Mouse (Mus musculus) liver, embryonic 13.5 days (tissue): ENCODE data around the gene Ror1. TPM values are rescaled to one million over a fixed set of nuclear protein-coding genes. Genes with fewer than 3 reads are reported as not detected.

Experiments
- ATAC-seq: fragments of 200-750 bp; cut with Nextera tagmentation; 2 replicates; pipeline ENCODE4 v1.8.0; 2017; ENCODE audit warnings: low read depth, mild to moderate bottlenecking, moderate number of reproducible peaks, moderate library complexity
- DNase-seq: peaks from one replicate; pipeline ENCODE4 v3.0.0; 2022
- H3K27ac ChIP-seq: fragments of 300-500 bp; sonication (generic); 2 replicates; pipeline ENCODE4 v1.5.1; 2015; ENCODE audit warnings: moderate library complexity, mild to moderate bottlenecking, inconsistent platforms
- H3K27me3 ChIP-seq: fragments of 300-500 bp; sonication (generic); 2 replicates; pipeline ENCODE4 v1.6.1; 2015; ENCODE audit warnings: mild to moderate bottlenecking, inconsistent platforms
- H3K36me3 ChIP-seq: fragments of 300-500 bp; sonication (generic); 2 replicates; pipeline ENCODE4 v1.6.1; 2015; ENCODE audit warnings: mild to moderate bottlenecking, inconsistent platforms
- H3K4me1 ChIP-seq: fragments of 300-500 bp; sonication (generic); replicated peaks from 2 replicates; pipeline ENCODE4 v1.6.1; 2015; ENCODE audit warnings: inconsistent platforms
- H3K4me2 ChIP-seq: fragments of 300-500 bp; sonication (generic); 2 replicates; pipeline ENCODE4 v1.6.1; 2015; ENCODE audit warnings: inconsistent platforms, mild to moderate bottlenecking, moderate library complexity
- H3K4me3 ChIP-seq: fragments of 300-500 bp; sonication (generic); replicated peaks from 2 replicates; pipeline ENCODE4 v1.5.1; 2015; ENCODE audit warnings: mild to moderate bottlenecking, inconsistent platforms
- H3K9ac ChIP-seq: fragments of 300-500 bp; sonication (generic); 2 replicates; pipeline ENCODE4 v1.6.1; 2015; ENCODE audit warnings: mild to moderate bottlenecking, inconsistent platforms
- H3K9me3 ChIP-seq: fragments of 300-500 bp; sonication (generic); replicated peaks from 2 replicates; pipeline ENCODE4 v1.6.1; 2016; ENCODE audit warnings: inconsistent platforms
- WGBS: fragments of 180-500 bp; shearing (Covaris S2); methylation state at CpG from one replicate; pipeline ENCODE4 v1.1.7; 2015; ENCODE audit not compliant: insufficient replicate concordance; 5-methylcytosine and 5-hydroxymethylcytosine counted together
- polyA plus RNA-seq: library from polyadenylated mRNA; unstranded; fragments of >200 nt; fragmentation: Nextera tagmentation; extraction: Ambion mirVana; gene quantifications from 2 replicates; pipeline ENCODE4 v1.2.1, GENCODE M21; 2015

Gene Ror1
- polyA plus RNA-seq, 1 experiment from 2014 or later: 0.36 TPM

DNA sequence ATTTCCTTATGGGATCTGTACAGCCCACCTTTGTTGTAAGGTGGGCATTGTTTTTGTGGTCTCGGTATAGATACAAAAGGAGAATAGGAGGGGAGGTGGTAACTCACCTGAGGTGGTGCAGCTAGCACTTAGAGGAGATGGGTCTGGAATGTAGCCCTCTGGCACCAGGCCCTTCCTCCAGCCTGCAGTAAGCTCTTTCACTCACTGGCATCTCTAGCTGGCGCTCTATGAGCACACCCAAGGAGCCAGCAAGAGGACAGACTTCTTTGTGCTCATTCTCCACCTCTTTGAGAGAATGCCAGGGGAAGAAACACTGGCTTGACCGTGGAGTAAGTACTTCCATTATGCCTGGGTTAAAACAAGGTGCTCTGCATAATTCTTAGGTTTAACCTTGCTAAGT, 36.7 kb downstream of the Ror1 start:
- no peak overlapping the region for H3K27ac ChIP-seq
- no peak for ATAC-seq
- no peaks in the 10 kb centered on the region for H3K4me1 ChIP-seq

DNA sequence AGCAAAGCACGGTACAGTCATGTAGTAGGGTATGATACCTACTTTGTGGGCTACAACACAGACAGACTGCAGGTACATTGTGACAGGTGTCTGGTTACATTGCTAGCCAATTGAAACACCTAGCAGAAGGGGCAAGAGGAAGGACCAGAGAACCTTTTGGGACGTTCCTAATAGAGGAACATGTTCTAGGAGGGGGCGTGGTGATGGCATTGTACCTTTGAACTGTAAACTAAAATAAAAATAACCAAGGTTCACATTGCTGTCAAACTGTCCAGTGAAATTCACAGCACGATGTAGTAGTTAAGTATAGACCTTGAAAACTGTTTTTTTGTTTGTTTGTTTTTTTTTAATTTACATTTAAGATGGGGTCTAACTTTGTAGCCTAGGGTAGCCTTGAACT, 40.5 kb downstream of the Ror1 start:
- no peaks in the 10 kb centered on the region for H3K27me3 ChIP-seq
- H3K4me2 ChIP-seq: no peak overlapping the region
- ATAC-seq (no peak), DNase-seq (no peak)
- H3K4me1 ChIP-seq: no peaks in the 10 kb centered on the region
- no peak overlapping the region for H3K4me3 ChIP-seq
- no peak overlapping the region for H3K9ac ChIP-seq
- WGBS: 60% methylated on average over 4 of the region's 4 CpGs
- no peak overlapping the region for H3K27ac ChIP-seq
- H3K9me3 ChIP-seq: no peaks in the 10 kb centered on the region
- H3K36me3 ChIP-seq: no peaks in the 10 kb centered on the region

More for the DNA sequence above, 36.7 kb downstream of the Ror1 start:
- WGBS: 66% methylated on average over 3 of the region's 3 CpGs
- Histone ChIP-seq H3K36me3 (no peaks in the 10 kb centered on the region), H3K9me3 (no peaks in the 10 kb centered on the region), H3K27me3 (no peaks in the 10 kb centered on the region), H3K4me3 (no peak overlapping the region), H3K4me2 (no peak overlapping the region), H3K9ac (no peak overlapping the region)
- DNase-seq: no peak

- Histone ChIP-seq H3K4me2 (no peak overlapping the region), H3K9me3 (no peaks in the 10 kb centered on the region), H3K27me3 (no peaks in the 10 kb centered on the region), H3K4me1 (no peaks in the 10 kb centered on the region), H3K27ac (no peak overlapping the region), H3K36me3 (no peaks in the 10 kb centered on the region), H3K9ac (no peak overlapping the region), H3K4me3 (no peak overlapping the region)
- DNase-seq (no peak), ATAC-seq (no peak)
- 76% methylated on average over 11 of the region's 11 CpGs for WGBS
Measured at GRCm38 (mm10) chr4:100137102-100137835, 41.7 kb downstream of the Ror1 start.

DNA sequence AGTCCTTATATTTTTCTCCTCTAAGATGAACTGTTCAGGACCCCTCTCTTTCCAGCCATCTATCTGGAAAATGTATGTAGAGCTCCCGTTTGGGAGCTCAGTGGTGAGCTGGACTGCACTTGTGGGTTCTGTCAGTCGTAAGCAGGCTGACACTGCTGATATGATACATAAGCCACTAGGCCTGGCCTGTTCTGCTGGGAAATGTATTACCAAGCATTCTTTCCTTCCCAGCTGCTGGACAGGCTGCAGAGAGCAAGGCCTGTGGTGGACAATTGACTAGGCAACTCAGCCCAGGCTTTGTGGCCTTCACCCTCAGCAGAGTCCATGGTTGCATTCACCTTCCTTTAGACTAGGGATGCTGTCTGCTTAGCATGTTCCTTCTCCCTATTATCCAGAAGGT, 46.0 kb downstream of the Ror1 start:
- Histone ChIP-seq H3K27me3 (no peaks in the 10 kb centered on the region), H3K27ac (no peak overlapping the region), H3K9ac (no peak overlapping the region), H3K4me3 (no peak overlapping the region), H3K36me3 (no peaks in the 10 kb centered on the region), H3K4me1 (no peaks in the 10 kb centered on the region), H3K4me2 (no peak overlapping the region), H3K9me3 (no peaks in the 10 kb centered on the region)
- 34% methylated on average over 2 of the region's 2 CpGs for WGBS
- DNase-seq: no peak
- ATAC-seq: no peak

GRCm38 (mm10) chr4:100144744-100145143, 49.2 kb downstream of the Ror1 start:
- Histone ChIP-seq H3K9me3 (no peaks in the 10 kb centered on the region), H3K27ac (no peak overlapping the region), H3K27me3 (no peaks in the 10 kb centered on the region), H3K4me1 (no peaks in the 10 kb centered on the region), H3K36me3 (no peaks in the 10 kb centered on the region), H3K4me2 (no peak overlapping the region), H3K4me3 (no peak overlapping the region), H3K9ac (no peak overlapping the region)
- ATAC-seq (no peak), DNase-seq (no peak)
- 66% methylated on average over 4 of the region's 4 CpGs for WGBS

DNA sequence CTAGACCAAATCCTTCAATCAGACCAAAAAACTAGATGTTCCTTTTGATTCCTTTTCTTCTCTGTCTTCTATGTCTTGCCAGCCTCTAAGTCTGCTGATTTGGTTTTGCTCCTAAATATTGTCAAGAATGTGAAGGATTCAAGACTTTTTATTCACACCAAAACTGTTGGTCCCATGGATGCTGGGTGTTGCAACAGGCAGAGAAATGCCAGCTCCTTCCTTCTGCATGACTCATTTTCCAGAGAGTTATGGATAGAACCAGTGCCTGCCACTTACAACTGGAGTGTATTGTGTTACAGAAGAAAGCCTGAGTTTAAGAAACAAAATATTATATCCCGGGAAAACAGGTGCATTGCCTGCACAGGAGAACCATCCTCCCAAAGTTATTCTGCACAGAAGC, 55.2 kb downstream of the Ror1 start:
- no peaks in the 10 kb centered on the region for H3K9me3 ChIP-seq

DNA sequence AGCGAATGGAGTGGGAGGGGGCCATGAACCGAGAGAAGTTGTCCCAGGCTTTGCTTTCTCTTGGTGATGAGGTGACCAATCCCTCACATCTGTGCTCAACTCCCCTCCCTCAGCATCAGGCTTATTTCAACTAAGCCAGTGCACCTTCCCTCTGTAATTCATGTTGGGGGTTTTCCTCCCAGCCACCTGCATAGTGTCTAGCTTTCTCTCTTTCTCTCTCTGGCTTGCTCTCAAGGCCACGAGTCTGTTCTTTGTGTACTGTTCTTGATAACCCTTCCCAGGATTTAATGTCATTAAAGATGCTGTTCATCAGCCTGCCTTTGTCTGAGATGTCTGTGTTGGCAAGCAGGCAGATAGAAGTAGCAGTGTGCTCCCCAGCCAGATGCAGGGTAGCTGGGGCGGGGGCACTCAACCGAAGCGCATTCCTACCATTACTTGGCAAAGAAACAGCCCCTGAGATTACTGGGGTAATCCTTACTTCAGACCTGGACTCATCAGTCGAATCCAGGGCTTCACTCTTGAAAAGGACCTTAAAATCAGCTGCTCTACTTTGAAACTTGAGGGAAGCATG, 59.1 kb downstream of the Ror1 start:
- Histone ChIP-seq H3K27ac (no peak overlapping the region), H3K4me1 (no peaks in the 10 kb centered on the region), H3K36me3 (no peaks in the 10 kb centered on the region), H3K4me2 (no peak overlapping the region), H3K4me3 (no peak overlapping the region), H3K27me3 (no peaks in the 10 kb centered on the region), H3K9ac (no peak overlapping the region), H3K9me3 (no peaks in the 10 kb centered on the region)
- no peak for ATAC-seq
- DNase-seq: no peak
- WGBS: 60% methylated on average over 7 of the region's 7 CpGs

More for the DNA sequence above, 55.2 kb downstream of the Ror1 start:
- ATAC-seq (no peak), DNase-seq (no peak)
- Histone ChIP-seq H3K4me2 (no peak overlapping the region), H3K27ac (no peak overlapping the region), H3K4me3 (no peak overlapping the region), H3K4me1 (no peaks in the 10 kb centered on the region), H3K36me3 (no peaks in the 10 kb centered on the region), H3K27me3 (no peaks in the 10 kb centered on the region), H3K9ac (no peak overlapping the region)
- WGBS: 62% methylated on average over 1 of the region's 1 CpGs

- no peak overlapping the region for H3K4me3 ChIP-seq
- no peak overlapping the region for H3K9ac ChIP-seq
- no peak overlapping the region for H3K27ac ChIP-seq
- H3K4me1 ChIP-seq: no peaks in the 10 kb centered on the region
- DNase-seq (no peak), ATAC-seq (no peak)
- H3K4me2 ChIP-seq: no peak overlapping the region
- WGBS: 62% methylated on average over 3 of the region's 3 CpGs
- no peaks in the 10 kb centered on the region for H3K9me3 ChIP-seq
- no peaks in the 10 kb centered on the region for H3K36me3 ChIP-seq
- H3K27me3 ChIP-seq: no peaks in the 10 kb centered on the region
Measured at GRCm38 (mm10) chr4:100155731-100156130, 60.1 kb downstream of the Ror1 start.

DNA sequence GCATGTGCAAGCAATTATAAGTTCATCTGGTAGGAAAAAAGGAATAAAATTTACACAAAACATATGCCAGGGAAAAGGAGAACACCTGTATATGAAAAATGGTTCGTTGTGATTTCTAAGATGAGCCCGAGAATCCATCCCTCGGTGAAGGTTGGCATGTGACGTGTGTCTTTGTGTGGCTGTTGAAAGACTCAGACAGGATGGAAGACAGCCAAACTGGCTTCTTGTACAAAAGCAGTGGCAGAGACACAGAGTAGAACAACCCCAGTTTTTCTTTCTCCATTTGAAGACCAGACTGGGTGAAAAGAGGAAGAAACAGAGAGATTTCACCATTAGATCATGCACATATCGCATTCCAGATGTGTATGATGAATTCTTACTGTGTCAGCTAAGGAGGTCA, 62.8 kb downstream of the Ror1 start:
- no peaks in the 10 kb centered on the region for H3K36me3 ChIP-seq
- WGBS: 66% methylated on average over 5 of the region's 5 CpGs
- DNase-seq: no peak
- no peak overlapping the region for H3K27ac ChIP-seq
- H3K4me3 ChIP-seq: no peak overlapping the region
- no peaks in the 10 kb centered on the region for H3K9me3 ChIP-seq
- no peaks in the 10 kb centered on the region for H3K27me3 ChIP-seq
- H3K4me1 ChIP-seq: no peaks in the 10 kb centered on the region
- H3K9ac ChIP-seq: no peak overlapping the region
- H3K4me2 ChIP-seq: no peak overlapping the region
- ATAC-seq: no peak

- no peak for DNase-seq
- Histone ChIP-seq H3K27ac (no peak overlapping the region), H3K4me1 (no peaks in the 10 kb centered on the region), H3K9me3 (no peaks in the 10 kb centered on the region), H3K4me3 (no peak overlapping the region), H3K36me3 (no peaks in the 10 kb centered on the region), H3K27me3 (no peaks in the 10 kb centered on the region), H3K4me2 (no peak overlapping the region), H3K9ac (no peak overlapping the region)
- no peak for ATAC-seq
Measured at GRCm38 (mm10) chr4:100160156-100160555, 64.6 kb downstream of the Ror1 start.

GRCm38 (mm10) chr4:100165790-100166189, 70.2 kb downstream of the Ror1 start:
- H3K9me3 ChIP-seq: no peaks in the 10 kb centered on the region
- no peak for ATAC-seq

DNA sequence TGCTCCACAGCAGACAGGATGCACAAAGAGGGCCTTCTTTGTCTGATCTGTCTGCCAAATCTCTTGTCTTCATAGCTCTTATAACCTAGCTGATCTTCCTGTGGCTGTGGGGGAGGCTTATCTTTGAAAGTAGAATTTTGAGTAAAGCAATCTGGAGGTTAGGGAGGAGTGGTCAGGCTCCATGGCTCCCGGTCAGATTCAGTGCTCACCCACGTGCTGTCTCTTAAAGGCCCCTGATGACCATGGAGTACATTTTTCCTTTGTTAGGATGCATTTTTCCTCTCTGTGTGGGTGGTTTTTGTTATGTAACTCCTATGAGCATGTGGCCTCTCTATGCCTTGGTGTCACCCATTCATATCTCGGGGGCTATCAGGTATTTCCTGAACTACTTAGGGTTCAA, 71.3 kb downstream of the Ror1 start:
- ATAC-seq (no peak), DNase-seq (no peak)
- Histone ChIP-seq H3K4me1 (no peaks in the 10 kb centered on the region), H3K9ac (no peak overlapping the region), H3K4me3 (no peak overlapping the region), H3K27me3 (no peaks in the 10 kb centered on the region), H3K9me3 (no peaks in the 10 kb centered on the region), H3K36me3 (no peaks in the 10 kb centered on the region), H3K27ac (no peak overlapping the region), H3K4me2 (no peak overlapping the region)
- 49% methylated on average over 3 of the region's 3 CpGs for WGBS

More at GRCm38 (mm10) chr4:100165790-100166189, 70.2 kb downstream of the Ror1 start:
- 58% methylated on average over 7 of the region's 7 CpGs for WGBS
- Histone ChIP-seq H3K4me1 (no peaks in the 10 kb centered on the region), H3K27me3 (no peaks in the 10 kb centered on the region), H3K4me2 (no peak overlapping the region), H3K4me3 (no peak overlapping the region), H3K9ac (no peak overlapping the region), H3K36me3 (no peaks in the 10 kb centered on the region), H3K27ac (no peak overlapping the region)
- no peak for DNase-seq
